Mouse (Mus musculus) liver, embryonic 13.5 days (tissue): Measurements from ENCODE around the gene Fmn2. TPM values are rescaled to one million over a fixed set of nuclear protein-coding genes. Genes with fewer than 3 reads are reported as not detected.

Experiments used
- ATAC-seq: fragments of 200-750 bp; cut with Nextera tagmentation; 2 replicates; pipeline ENCODE4 v1.8.0; 2017; ENCODE audit warnings: low read depth, mild to moderate bottlenecking, moderate number of reproducible peaks, moderate library complexity
- DNase-seq: peaks from one replicate; pipeline ENCODE4 v3.0.0; 2022
- H3K27ac ChIP-seq: fragments of 300-500 bp; sonication (generic); 2 replicates; pipeline ENCODE4 v1.5.1; 2015; ENCODE audit warnings: moderate library complexity, mild to moderate bottlenecking, inconsistent platforms
- H3K27me3 ChIP-seq: fragments of 300-500 bp; sonication (generic); 2 replicates; pipeline ENCODE4 v1.6.1; 2015; ENCODE audit warnings: mild to moderate bottlenecking, inconsistent platforms
- H3K36me3 ChIP-seq: fragments of 300-500 bp; sonication (generic); 2 replicates; pipeline ENCODE4 v1.6.1; 2015; ENCODE audit warnings: mild to moderate bottlenecking, inconsistent platforms
- H3K4me1 ChIP-seq: fragments of 300-500 bp; sonication (generic); replicated peaks from 2 replicates; pipeline ENCODE4 v1.6.1; 2015; ENCODE audit warnings: inconsistent platforms
- H3K4me2 ChIP-seq: fragments of 300-500 bp; sonication (generic); 2 replicates; pipeline ENCODE4 v1.6.1; 2015; ENCODE audit warnings: inconsistent platforms, mild to moderate bottlenecking, moderate library complexity
- H3K4me3 ChIP-seq: fragments of 300-500 bp; sonication (generic); replicated peaks from 2 replicates; pipeline ENCODE4 v1.5.1; 2015; ENCODE audit warnings: mild to moderate bottlenecking, inconsistent platforms
- H3K9ac ChIP-seq: fragments of 300-500 bp; sonication (generic); 2 replicates; pipeline ENCODE4 v1.6.1; 2015; ENCODE audit warnings: mild to moderate bottlenecking, inconsistent platforms
- H3K9me3 ChIP-seq: fragments of 300-500 bp; sonication (generic); replicated peaks from 2 replicates; pipeline ENCODE4 v1.6.1; 2016; ENCODE audit warnings: inconsistent platforms
- WGBS: fragments of 180-500 bp; shearing (Covaris S2); methylation state at CpG from one replicate; pipeline ENCODE4 v1.1.7; 2015; ENCODE audit not compliant: insufficient replicate concordance; 5-methylcytosine and 5-hydroxymethylcytosine counted together
- polyA plus RNA-seq: library from polyadenylated mRNA; unstranded; fragments of >200 nt; fragmentation: Nextera tagmentation; extraction: Ambion mirVana; gene quantifications from 2 replicates; pipeline ENCODE4 v1.2.1, GENCODE M21; 2015

Gene Fmn2
- polyA plus RNA-seq, 1 experiment from 2014 or later = 0.06 TPM

GRCm38 (mm10) chr1:174836861-174837260 lies 335.2 kb downstream of the Fmn2 start:
- Histone ChIP-seq H3K4me3 (no peak overlapping the region), H3K27ac (no peak overlapping the region), H3K9me3 (no peaks in the 10 kb centered on the region; the same call in 1 of the 2 replicates), H3K36me3 (no peaks in the 10 kb centered on the region), H3K9ac (no peak overlapping the region), H3K4me2 (no peak overlapping the region), H3K4me1 (no peaks in the 10 kb centered on the region), H3K27me3 (no peaks in the 10 kb centered on the region)
- ATAC-seq = no peak
- no peak for DNase-seq
- WGBS = 81% methylated on average over 23 of the region's 23 CpGs

GRCm38 (mm10) chr1:174844786-174845185 lies 343.2 kb downstream of the Fmn2 start:
- H3K27ac ChIP-seq = no peak overlapping the region
- H3K4me2 ChIP-seq = no peak overlapping the region
- 67% methylated on average over 6 of the region's 6 CpGs for WGBS

GRCm38 (mm10) chr1:174856188-174856587 lies 354.6 kb downstream of the Fmn2 start:
- Histone ChIP-seq H3K4me1 (no peaks in the 10 kb centered on the region), H3K9ac (no peak overlapping the region), H3K4me2 (no peak overlapping the region), H3K9me3 (no peaks in the 10 kb centered on the region), H3K27me3 (no peaks in the 10 kb centered on the region), H3K4me3 (no peak overlapping the region), H3K36me3 (no peaks in the 10 kb centered on the region), H3K27ac (no peak overlapping the region)
- DNase-seq = no peak
- no peak for ATAC-seq
- WGBS = 45% methylated on average over 2 of the region's 2 CpGs

More at GRCm38 (mm10) chr1:174844786-174845185, 343.2 kb downstream of the Fmn2 start:
- Histone ChIP-seq H3K36me3 (no peaks in the 10 kb centered on the region), H3K9ac (no peak overlapping the region), H3K27me3 (no peaks in the 10 kb centered on the region), H3K4me1 (no peaks in the 10 kb centered on the region), H3K4me3 (no peak overlapping the region), H3K9me3 (no peaks in the 10 kb centered on the region; the same call in 1 of the 2 replicates)
- DNase-seq = no peak
- ATAC-seq = no peak

- H3K4me1 ChIP-seq = no peaks in the 10 kb centered on the region
- H3K9me3 ChIP-seq = no peaks in the 10 kb centered on the region
- no peak for DNase-seq
- H3K4me2 ChIP-seq = no peak overlapping the region
- H3K27me3 ChIP-seq = no peaks in the 10 kb centered on the region
- H3K4me3 ChIP-seq = no peak overlapping the region
- no peaks in the 10 kb centered on the region for H3K36me3 ChIP-seq
- no peak overlapping the region for H3K9ac ChIP-seq
- ATAC-seq = no peak
- H3K27ac ChIP-seq = no peak overlapping the region
- WGBS = 59% methylated on average over 10 of the region's 10 CpGs
Observed at GRCm38 (mm10) chr1:174860407-174861118, 358.9 kb downstream of the Fmn2 start.

Other genes starting within 250 kb of the Fmn2 start
- 0.08 and 0.09 TPM in 2 replicates for gene Olfr419, start 249.8 kb upstream of the Fmn2 start, polyA plus RNA-seq
- gene Mptx1, start 171.3 kb upstream of the Fmn2 start, polyA plus RNA-seq = not detected in 2 replicates
- gene Olfr417, start 136.7 kb upstream of the Fmn2 start, polyA plus RNA-seq = not detected in 2 replicates
- gene Olfr248, start 110.8 kb upstream of the Fmn2 start, polyA plus RNA-seq = not detected in 2 replicates
- not detected in 2 replicates for gene Olfr414, start 77.8 kb upstream of the Fmn2 start, polyA plus RNA-seq
- gene Olfr220, start 59.7 kb upstream of the Fmn2 start, polyA plus RNA-seq = not detected in 2 replicates